Mouse (Mus musculus) liver, postnatal 0 days (tissue): Measurements from ENCODE around the gene Wfdc21.
A peak's percentile ranks its signal among the peaks of the same experiment; 100 is the strongest.

ENCODE experiments used
- CTCF ChIP-seq: sonication (generic); IDR thresholded peaks from 2 replicates; pipeline ENCODE4 v1.5.1; 2016; ENCODE audit warnings: antibody characterized with exemption, low read depth
- EP300 ChIP-seq: IDR thresholded peaks from 2 replicates; pipeline ENCODE4 v1.6.1; 2016; ENCODE audit warnings: antibody characterized with exemption, low read depth, mild to moderate bottlenecking

GRCm38 (mm10) chr11:83739241-83739640, 7.5 kb upstream of the Wfdc21 start:
- peak; percentile 90 for TF ChIP-seq CTCF
- no peak for TF ChIP-seq EP300
